ENCODE assay signal across 29 mouse cellular contexts in the genomic region with DNA sequence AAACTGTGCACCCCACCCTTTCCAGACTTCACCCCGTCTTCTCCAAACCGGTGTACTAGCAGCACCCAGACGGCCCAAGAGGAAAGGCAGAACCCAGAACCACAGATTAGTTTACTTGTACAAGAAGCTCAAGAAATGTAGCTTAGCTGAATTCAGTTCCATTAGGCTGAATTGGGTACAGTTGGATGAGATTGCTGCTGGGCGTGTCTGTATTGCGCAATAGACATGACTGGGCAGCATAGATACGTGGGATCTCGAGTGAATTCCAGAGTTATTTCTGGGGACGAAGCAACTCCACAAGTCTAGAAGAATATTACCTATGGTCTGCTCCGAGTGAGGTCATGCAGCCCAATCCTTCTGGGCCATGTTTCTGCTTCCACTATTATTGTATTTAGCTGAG. TPM values are rescaled to one million over a fixed set of nuclear protein-coding genes. Genes with fewer than 3 reads are reported as not detected.
DNase-seq lines count a peak whose midpoint lies in the region; ATAC-seq and TF ChIP-seq lines count a peak whose summit lies in the region.
"Had no signal": no experiment of that assay in that cellular context is flagged by ENCODE, and none has a peak within 500 bp of the region (broad histone marks: within the 10 kb centered on the region; RNA-seq: fewer than 3 reads in every experiment).

No protein-coding gene starts in this region.

- H3K9me3 ChIP-seq in liver, embryonic 11.5 days (ENCODE audit: control insufficient read depth, low read length): no peaks in the 10 kb centered on the region
- H3K9me3 ChIP-seq: embryonic facial prominence, embryonic 13.5 days; embryonic facial prominence, embryonic 15.5 days; forebrain, embryonic 10.5 days; forebrain, embryonic 12.5 days; G1E had no signal

- H3K9ac ChIP-seq in liver, adult 2 months (ENCODE audit: low read depth, low read length): no peak overlapping the region
- no peak overlapping the region for H3K9ac ChIP-seq in liver, embryonic 11.5 days (ENCODE audit: low read depth, low read length)
- H3K9ac ChIP-seq: embryonic facial prominence, embryonic 13.5 days; embryonic facial prominence, embryonic 15.5 days; forebrain, embryonic 12.5 days had no signal

- WGBS in liver, adult 2 months: 62% methylated on average over 9 of the region's 9 CpGs
- WGBS in liver, embryonic 11.5 days: 78% methylated on average over 9 of the region's 9 CpGs

- no peak overlapping the region for H3K4me2 ChIP-seq in liver, embryonic 11.5 days
- H3K4me2 ChIP-seq: embryonic facial prominence, embryonic 13.5 days; embryonic facial prominence, embryonic 15.5 days; forebrain, embryonic 12.5 days had no signal

- no peaks in the 10 kb centered on the region for H3K36me3 ChIP-seq in liver, adult 2 months (ENCODE audit: control insufficient read depth, insufficient read depth, low read length)
- H3K36me3 ChIP-seq in liver, embryonic 11.5 days (ENCODE audit: control insufficient read depth, insufficient read depth, low read length): no peaks in the 10 kb centered on the region
- H3K36me3 ChIP-seq: embryonic facial prominence, embryonic 13.5 days; embryonic facial prominence, embryonic 15.5 days; forebrain, embryonic 10.5 days; forebrain, embryonic 12.5 days; G1E had no signal

- no peak overlapping the region for H3K4me3 ChIP-seq in liver, adult 2 months (ENCODE audit: insufficient read depth, low read depth, low read length)
- H3K4me3 ChIP-seq in liver, embryonic 11.5 days (ENCODE audit: low read depth, low read length): no peak overlapping the region
- H3K4me3 ChIP-seq: embryonic facial prominence, embryonic 13.5 days; embryonic facial prominence, embryonic 15.5 days; erythroblast, embryonic 14.5 days; forebrain, embryonic 10.5 days; forebrain, embryonic 12.5 days had no signal

- TF ChIP-seq POLR2A in liver, adult 2 months (IDR thresholded peaks at IDR 0.05; ENCODE audit: extremely low read depth, insufficient read depth, low read length): no peak

- H3K4me1 ChIP-seq in liver, adult 2 months (ENCODE audit: control insufficient read depth, insufficient read depth, low read length): peaks cover 6% of the 10 kb centered on the region
- H3K4me1 ChIP-seq in liver, embryonic 11.5 days (replicated peaks; ENCODE audit: control insufficient read depth, insufficient read depth, low read length): no peaks in the 10 kb centered on the region

- no peak for ATAC-seq in liver, embryonic 11.5 days (replicated peaks; ENCODE audit: low FRiP score)
- ATAC-seq: CD4-positive, CD25-positive, alpha-beta regulatory T cell, adult 4 months; forebrain, embryonic 14.5 days; forebrain, embryonic 16.5 days had no signal

- no peaks in the 10 kb centered on the region for H3K79me2 ChIP-seq in liver, adult 2 months (ENCODE audit: control insufficient read depth, insufficient read depth, low read length)

- no peak overlapping the region for H3K27ac ChIP-seq in liver, adult 2 months (replicated peaks; ENCODE audit: insufficient read depth, low read depth, low read length)
- H3K27ac ChIP-seq in liver, embryonic 11.5 days (ENCODE audit: low read depth, low read length): no peak overlapping the region
- H3K27ac ChIP-seq: embryonic facial prominence, embryonic 13.5 days; embryonic facial prominence, embryonic 15.5 days; forebrain, embryonic 10.5 days; forebrain, embryonic 12.5 days had no signal

- no peak for TF ChIP-seq CTCF in liver, adult 2 months (IDR thresholded peaks at IDR 0.05; ENCODE audit: low read depth, low read length)

- H3K27me3 ChIP-seq in liver, adult 2 months (ENCODE audit: control insufficient read depth, insufficient read depth, low read length): peaks cover 21% of the 10 kb centered on the region; the same call in 1 of the 2 replicates
- no peaks in the 10 kb centered on the region for H3K27me3 ChIP-seq in liver, embryonic 11.5 days (replicated peaks; ENCODE audit: control insufficient read depth, insufficient read depth, low read length)
- H3K27me3 ChIP-seq: CH12.LX; embryonic facial prominence, embryonic 13.5 days; embryonic facial prominence, embryonic 15.5 days; forebrain, embryonic 12.5 days had no signal

- intact Hi-C loops in left cerebral cortex, postnatal 36 days (cut with DNase I): no loop called here

- DNase-seq in gastrocnemius, adult 18-20 months (ENCODE audit: low spot score): peak; percentile 12
- DNase-seq in gastrocnemius, adult 8-10 months (ENCODE audit: low spot score in 2 of 2): no peak
- DNase-seq in liver, adult 2 months (ENCODE audit: extremely low read depth, low read depth, low spot score): peak; percentile 56
- no peak for DNase-seq in liver, embryonic 11.5 days (ENCODE audit: low spot score)
- peak; percentile 22 for DNase-seq in NIH3T3 (ENCODE audit: low read depth)
- peak; percentile 5 for DNase-seq in skeletal muscle tissue, adult 2 months (ENCODE audit: low read depth, low spot score)
- DNase-seq in urinary bladder, adult 2 months (ENCODE audit: low spot score): no peak
- no peak for DNase-seq in left cerebral cortex, postnatal 36 days (ENCODE audit: low spot score in 2 of 2)
- DNase-seq: adrenal gland, adult 2 months; adrenal gland, postnatal 10 days; adrenal gland, postnatal 25 days; cerebellum, adult 11 months; cerebellum, adult 18-20 months; cerebellum, adult 8-10 months; cerebellum, adult 9-11 months; cerebellum, postnatal 14 days; cerebellum, postnatal 36 days; embryo, embryonic 11 days had no signal

RNA-seq across cellular contexts. Expression of a gene that starts 26.8 kb away (rescaled TPM):
- total RNA-seq in gastrocnemius, adult 18-20 months (2021): 10 to 100 TPM; 27.6 to 38.4 TPM
- total RNA-seq in gastrocnemius, adult 8-10 months (2022): 10 to 100 TPM; 21.0 to 37.6 (median 30.8) TPM
- under 0.01 and 0.09 TPM in 2 replicates for total RNA-seq in liver, adult 2 months (2014; rRNA removed)
- 0.01 TPM in 1 of 2 replicates, not detected in the other for polyA plus RNA-seq in liver, adult 2 months (2012; rRNA removed)
- polyA plus RNA-seq in liver, embryonic 11.5 days (2014; fragmentation: Nextera tagmentation; extraction: Ambion mirVana): 0.29 and 0.38 TPM in 2 replicates
- polyA plus RNA-seq in urinary bladder, adult 2 months (2012; rRNA removed): 1.9 and 2.1 TPM in 2 replicates
- total RNA-seq in left cerebral cortex, postnatal 36 days (2021): 10 to 100 TPM; 83.9 to 87.7 TPM
- total RNA-seq: common myeloid progenitor, adult 5-6 weeks had no signal
- polyA plus RNA-seq: erythroblast, embryonic 14.5 days; G1E had no signal

Comparison
In these comparisons a context has a peak if more than half of its experiments do, and no peak if none do; other contexts are left out.
1. DNase-seq: peak in gastrocnemius, adult 18-20 months (single experiment), liver, adult 2 months (single experiment), NIH3T3 (single experiment) and skeletal muscle tissue, adult 2 months (single experiment); none in gastrocnemius, adult 8-10 months (0 of 2), liver, embryonic 11.5 days (single experiment), urinary bladder, adult 2 months (single experiment) and left cerebral cortex, postnatal 36 days (0 of 2).
2. RNA of a gene that starts 26.8 kb away (total RNA-seq): 83.9 to 87.7 TPM in left cerebral cortex, postnatal 36 days, 27.6 to 38.4 TPM in gastrocnemius, adult 18-20 months and 21.0 to 37.6 TPM in gastrocnemius, adult 8-10 months; under 0.01 to 0.09 TPM in liver, adult 2 months; every median in the first group is over 10 times any median in the second.